ENCODE assay signal across 10 mouse cellular contexts in genomic region chr15:85605962-85606610, GRCm38 (mm10). TPM values are rescaled to one million over a fixed set of nuclear protein-coding genes. Genes with fewer than 3 reads are reported as not detected.
DNase-seq lines count a peak whose midpoint lies in the region; ATAC-seq and TF ChIP-seq lines count a peak whose summit lies in the region.
"Had no signal": no experiment of that assay in that cellular context is flagged by ENCODE, and none has a peak within 500 bp of the region (broad histone marks: within the 10 kb centered on the region; RNA-seq: fewer than 3 reads in every experiment).

No protein-coding gene starts in this region.

- ATAC-seq in embryonic facial prominence, embryonic 11.5 days (replicated peaks; ENCODE audit: insufficient number of reproducible peaks, low FRiP score, low TSS enrichment, low read depth) = no peak
- peak; percentile 39; the same call in 1 of the 2 replicates for ATAC-seq in intestine, embryonic 15.5 days
- ATAC-seq in forebrain, embryonic 13.5 days = no peak
- ATAC-seq: liver, embryonic 12.5 days had no signal

- H3K27me3 ChIP-seq in embryonic facial prominence, embryonic 11.5 days (ENCODE audit: control insufficient read depth, insufficient read depth, low read length) = no peaks in the 10 kb centered on the region
- peaks cover 32% of the 10 kb centered on the region for H3K27me3 ChIP-seq in embryonic facial prominence, embryonic 10.5 days (replicated peaks; ENCODE audit: low read depth, poor library complexity, severe bottlenecking)
- H3K27me3 ChIP-seq in intestine, embryonic 15.5 days (replicated peaks) = no peaks in the 10 kb centered on the region
- H3K27me3 ChIP-seq in forebrain, embryonic 13.5 days = no peaks in the 10 kb centered on the region
- H3K27me3 ChIP-seq: heart, embryonic 15.5 days had no signal

- no peaks in the 10 kb centered on the region for H3K9me3 ChIP-seq in embryonic facial prominence, embryonic 11.5 days (replicated peaks; ENCODE audit: control insufficient read depth, low read length)
- no peaks in the 10 kb centered on the region for H3K9me3 ChIP-seq in embryonic facial prominence, embryonic 10.5 days
- no peaks in the 10 kb centered on the region for H3K9me3 ChIP-seq in intestine, embryonic 15.5 days
- H3K9me3 ChIP-seq in forebrain, embryonic 13.5 days (replicated peaks) = no peaks in the 10 kb centered on the region
- H3K9me3 ChIP-seq: heart, embryonic 15.5 days; liver, embryonic 12.5 days had no signal

- no peaks in the 10 kb centered on the region for H3K36me3 ChIP-seq in embryonic facial prominence, embryonic 11.5 days (replicated peaks; ENCODE audit: control insufficient read depth, insufficient read depth, low read depth, low read length)
- H3K36me3 ChIP-seq in embryonic facial prominence, embryonic 10.5 days (replicated peaks) = no peaks in the 10 kb centered on the region
- H3K36me3 ChIP-seq in intestine, embryonic 15.5 days = no peaks in the 10 kb centered on the region
- no peaks in the 10 kb centered on the region for H3K36me3 ChIP-seq in forebrain, embryonic 13.5 days (ENCODE audit: poor library complexity, severe bottlenecking)
- H3K36me3 ChIP-seq: heart, embryonic 15.5 days; liver, embryonic 12.5 days had no signal

- H3K4me1 ChIP-seq in embryonic facial prominence, embryonic 11.5 days (ENCODE audit: control insufficient read depth, insufficient read depth, low read length) = no peaks in the 10 kb centered on the region
- peaks cover 16% of the 10 kb centered on the region for H3K4me1 ChIP-seq in embryonic facial prominence, embryonic 10.5 days
- H3K4me1 ChIP-seq in lung, adult 2 months (ENCODE audit: control insufficient read depth, insufficient read depth, low read length) = peaks cover 14% of the 10 kb centered on the region
- H3K4me1 ChIP-seq in intestine, embryonic 15.5 days (replicated peaks) = peaks cover 14% of the 10 kb centered on the region
- peaks cover 6% of the 10 kb centered on the region for H3K4me1 ChIP-seq in forebrain, embryonic 13.5 days

- H3K4me2 ChIP-seq in embryonic facial prominence, embryonic 11.5 days (ENCODE audit: low read depth, low read length) = no peak overlapping the region; the same call in 1 of the 2 replicates
- peak overlapping the region; percentile 12; the same call in 1 of the 2 replicates for H3K4me2 ChIP-seq in intestine, embryonic 15.5 days (replicated peaks)
- no peak overlapping the region for H3K4me2 ChIP-seq in forebrain, embryonic 13.5 days
- H3K4me2 ChIP-seq: heart, embryonic 15.5 days; liver, embryonic 12.5 days had no signal

- DNase-seq in embryonic facial prominence, embryonic 11.5 days (ENCODE audit: low spot score) = no peak
- no peak for DNase-seq in embryonic facial prominence, embryonic 10.5 days (ENCODE audit: low spot score)
- peak; percentile 37 for DNase-seq in lung, adult 2 months
- DNase-seq in lung, adult 18-20 months = no peak
- peak; percentile 47 for DNase-seq in skeletal muscle tissue, adult 2 months (ENCODE audit: low read depth, low spot score)
- DNase-seq in cerebellum, postnatal 36 days = no peak

- H3K9ac ChIP-seq in embryonic facial prominence, embryonic 11.5 days (replicated peaks; ENCODE audit: low read length) = peak overlapping the region; percentile 13; the same call in 1 of the 2 replicates
- H3K9ac ChIP-seq in intestine, embryonic 15.5 days = no peak overlapping the region
- H3K9ac ChIP-seq in forebrain, embryonic 13.5 days = no peak overlapping the region
- H3K9ac ChIP-seq: heart, embryonic 15.5 days; liver, embryonic 12.5 days had no signal

- no peak overlapping the region for H3K27ac ChIP-seq in embryonic facial prominence, embryonic 11.5 days (replicated peaks; ENCODE audit: low read depth, low read length)
- H3K27ac ChIP-seq in embryonic facial prominence, embryonic 10.5 days (replicated peaks) = no peak overlapping the region
- no peak overlapping the region for H3K27ac ChIP-seq in intestine, embryonic 15.5 days
- H3K27ac ChIP-seq in forebrain, embryonic 13.5 days = no peak overlapping the region
- H3K27ac ChIP-seq: heart, embryonic 15.5 days; liver, embryonic 12.5 days had no signal

- 49% methylated on average over 17 of the region's 17 CpGs for WGBS in embryonic facial prominence, embryonic 11.5 days
- WGBS in embryonic facial prominence, embryonic 10.5 days = 57% methylated on average over 17 of the region's 17 CpGs
- WGBS in lung, adult 2 months = 50% methylated on average over 17 of the region's 17 CpGs
- WGBS in intestine, embryonic 15.5 days = 51% methylated on average over 17 of the region's 17 CpGs
- 77% methylated on average over 17 of the region's 17 CpGs for WGBS in forebrain, embryonic 13.5 days

- TF ChIP-seq CTCF in lung, adult 2 months (IDR thresholded peaks at IDR 0.05; ENCODE audit: insufficient read depth, low read length) = no peak

- H3K4me3 ChIP-seq in embryonic facial prominence, embryonic 11.5 days (ENCODE audit: low read depth, low read length) = no peak overlapping the region
- no peak overlapping the region for H3K4me3 ChIP-seq in embryonic facial prominence, embryonic 10.5 days
- H3K4me3 ChIP-seq in lung, adult 2 months (replicated peaks; ENCODE audit: extremely low read depth, low read depth, low read length) = peak overlapping the region; percentile 41
- H3K4me3 ChIP-seq in intestine, embryonic 15.5 days (replicated peaks) = no peak overlapping the region
- no peak overlapping the region for H3K4me3 ChIP-seq in forebrain, embryonic 13.5 days
- H3K4me3 ChIP-seq: heart, embryonic 15.5 days; liver, embryonic 12.5 days had no signal

- TF ChIP-seq POLR2A in lung, adult 2 months (IDR thresholded peaks at IDR 0.05; ENCODE audit: borderline replicate concordance, extremely low read depth, low read depth, low read length) = peak; percentile 46; the same call in 1 of the 2 replicates

RNA-seq across cellular contexts. Expression of gene Wnt7b, which starts 23.8 kb away (rescaled TPM):
- polyA plus RNA-seq in embryonic facial prominence, embryonic 11.5 days (2014; fragmentation: Nextera tagmentation; extraction: Ambion mirVana) = 20.3 and 28.5 TPM in 2 replicates
- polyA plus RNA-seq in embryonic facial prominence, embryonic 10.5 days (2016; fragmentation: Nextera tagmentation; extraction: Ambion mirVana) = 22.0 and 29.5 TPM in 2 replicates
- polyA plus RNA-seq in lung, adult 2 months (2012; rRNA removed) = 7.0 and 13.2 TPM in 2 replicates
- 1.5 and 1.7 TPM in 2 replicates for polyA plus RNA-seq in intestine, embryonic 15.5 days (2015; fragmentation: Nextera tagmentation; extraction: Ambion mirVana)
- 84.0 and 92.2 TPM in 2 replicates for polyA plus RNA-seq in forebrain, embryonic 13.5 days (2015; fragmentation: Nextera tagmentation; extraction: Ambion mirVana)

Comparison
In these comparisons a context has a peak if more than half of its experiments do, and no peak if none do; other contexts are left out.
1. DNase-seq: peak in lung, adult 2 months (single experiment) and skeletal muscle tissue, adult 2 months (single experiment); none in embryonic facial prominence, embryonic 11.5 days (single experiment), embryonic facial prominence, embryonic 10.5 days (single experiment), lung, adult 18-20 months (0 of 2) and cerebellum, postnatal 36 days (0 of 2).